Mouse (Mus musculus): ENCODE measurements at regions not wholly inside any gene's neighbourhood (a gene's known extent, or its start where the extent isn't known, plus 50 kb on each side); places are given as distances from the start of the nearest gene placed in this dataset.
A peak's percentile ranks its signal among the peaks of the same experiment; 100 is the strongest.

- no peak for DNase-seq
Measured at GRCm38 (mm10) chr15:97188545-97188944, 58.4 kb upstream of the Pced1b start.

DNA sequence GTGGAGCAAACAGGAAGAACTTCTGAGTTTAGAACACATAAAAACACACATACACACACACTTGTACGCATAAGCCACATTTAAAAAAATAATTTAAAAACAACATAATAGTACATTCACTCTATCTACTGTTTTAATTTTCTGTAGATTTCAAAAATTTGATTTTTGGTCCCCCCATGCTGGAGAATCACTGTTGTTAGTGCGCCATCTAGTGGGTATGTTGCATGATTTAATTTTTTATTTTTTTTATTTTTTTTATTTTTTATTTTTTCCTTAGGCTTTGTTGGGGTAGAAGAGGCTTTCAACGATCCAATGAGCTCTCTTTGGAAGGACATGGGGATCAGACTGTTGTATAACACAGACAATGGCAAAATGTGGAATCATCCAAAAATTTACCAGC is 59.1 kb upstream of the Pced1b start:
- DNase-seq, result no peak

DNA sequence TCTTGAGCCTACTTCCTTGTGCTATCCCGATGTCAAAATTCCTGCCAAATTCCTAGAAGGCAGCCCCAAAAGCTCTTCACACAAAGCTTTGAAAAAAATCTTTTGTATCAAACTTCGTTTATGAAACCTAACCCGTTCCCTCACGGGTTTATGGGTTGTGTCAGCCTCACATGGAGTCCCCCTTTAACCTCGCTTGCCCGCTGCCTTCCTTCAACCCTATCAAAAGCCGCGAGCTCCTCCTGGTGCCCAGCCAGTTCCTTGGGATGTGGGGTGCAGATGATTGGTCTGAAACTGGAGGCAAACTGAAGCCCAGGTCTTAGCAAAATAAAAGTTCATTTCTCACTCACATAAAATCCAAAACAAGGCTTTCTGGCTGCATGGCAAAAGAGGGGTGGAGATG is 60.9 kb upstream of the Pced1b start:
- no peak for DNase-seq

DNA sequence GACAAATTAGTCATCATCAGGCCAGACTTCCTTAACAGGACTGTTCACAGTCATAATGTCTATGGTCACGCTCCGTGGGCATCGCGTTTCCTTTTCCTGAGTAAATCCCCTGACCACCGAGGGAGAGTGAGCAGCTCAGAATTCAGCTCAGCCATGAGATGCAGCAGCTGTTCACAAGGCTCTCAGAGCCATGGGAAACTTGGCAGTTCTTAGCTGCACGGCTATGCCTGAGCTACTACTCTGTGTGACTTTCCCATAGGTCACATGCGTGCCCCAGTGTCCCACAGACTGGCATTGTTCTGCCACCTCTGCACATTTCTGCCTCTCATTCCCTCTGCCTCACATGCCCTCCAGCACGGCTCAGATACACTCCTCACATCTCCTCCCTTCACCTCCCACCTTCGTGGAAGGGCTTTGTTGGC is 64.3 kb upstream of the Pced1b start:
- DNase-seq, result no peak

DNA sequence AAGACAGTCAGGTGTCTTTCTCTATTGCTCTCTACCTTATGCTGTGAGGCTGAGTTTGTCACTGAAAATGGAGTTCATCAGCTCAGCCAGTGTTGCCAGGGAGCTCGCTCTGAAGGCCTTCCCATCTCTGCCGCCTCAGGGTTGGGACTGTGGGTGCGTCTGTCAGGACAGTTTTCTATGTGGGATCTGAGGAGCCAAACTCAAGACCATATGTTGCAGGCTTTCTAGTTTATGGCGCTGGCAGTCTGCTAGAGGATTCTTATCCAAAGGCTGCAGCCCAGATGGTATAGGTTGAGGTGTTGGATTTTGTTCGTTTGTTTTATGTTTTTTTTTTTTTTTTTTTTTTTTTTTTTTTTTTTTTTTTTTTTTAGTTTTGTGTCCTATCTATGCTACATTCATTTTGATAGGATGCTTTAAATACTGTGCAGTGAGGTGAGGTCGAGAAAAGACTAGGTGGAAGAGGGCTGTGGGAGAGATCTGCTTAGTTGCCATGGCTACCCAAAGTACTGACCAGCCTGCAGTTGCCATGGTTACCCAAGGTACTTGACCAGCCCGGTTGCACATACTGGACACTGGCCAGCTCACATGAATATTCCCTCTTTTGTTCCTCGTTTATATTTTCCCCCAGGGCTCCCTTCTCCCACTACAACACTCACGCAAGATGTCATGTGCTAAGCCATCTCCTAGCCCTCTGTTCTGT is 65.8 kb upstream of the Pced1b start:
- no peak for DNase-seq

DNA sequence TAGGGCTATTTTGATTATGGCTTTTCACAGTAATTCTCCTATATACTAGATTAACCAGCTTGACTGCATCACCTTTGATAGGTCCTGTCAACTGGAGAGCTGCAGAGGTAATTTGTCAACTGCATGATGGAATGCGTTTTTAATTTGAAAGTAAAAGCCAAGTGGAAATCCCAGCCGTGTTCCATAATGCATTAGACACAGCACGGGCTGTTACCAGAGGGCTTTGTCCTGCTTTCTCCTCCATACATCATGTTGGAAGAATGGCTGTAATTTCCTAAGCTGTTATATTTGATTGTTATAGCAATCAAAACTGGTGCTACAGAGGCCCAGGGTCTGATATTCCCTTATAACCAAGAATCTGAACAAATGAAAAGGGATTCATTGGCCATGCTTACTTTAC is 68.6 kb upstream of the Pced1b start:
- no peak for DNase-seq

- DNase-seq, result no peak
Measured at GRCm38 (mm10) chr15:97177806-97178205, 69.1 kb upstream of the Pced1b start.

- peak; percentile 45 for DNase-seq
Measured at GRCm38 (mm10) chr15:97174989-97175388, 71.9 kb upstream of the Pced1b start.

GRCm38 (mm10) chr15:97173233-97173632 is 73.7 kb upstream of the Pced1b start:
- DNase-seq, result no peak

GRCm38 (mm10) chr15:97170074-97170473 is 76.8 kb upstream of the Pced1b start:
- no peak for DNase-seq

DNA sequence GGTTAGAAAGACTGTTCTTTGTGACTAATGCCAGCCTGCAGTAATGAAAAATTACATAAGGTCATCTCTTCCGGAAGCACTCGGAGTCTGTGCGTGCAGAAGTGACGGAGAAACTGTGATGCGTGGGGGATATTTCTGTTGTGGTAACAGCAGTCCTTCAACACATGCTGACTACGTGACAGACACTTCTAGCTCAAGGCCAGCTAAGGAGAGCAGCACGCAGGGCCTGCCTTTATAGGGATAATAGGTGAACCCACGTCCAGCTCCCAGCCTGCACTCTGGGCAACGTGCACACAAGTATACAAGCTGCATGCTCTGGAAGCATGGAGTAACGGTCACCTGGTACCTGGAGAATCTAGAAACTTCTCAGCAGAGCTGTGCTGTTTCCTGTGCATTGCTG is 77.5 kb upstream of the Pced1b start:
- DNase-seq, result no peak

DNA sequence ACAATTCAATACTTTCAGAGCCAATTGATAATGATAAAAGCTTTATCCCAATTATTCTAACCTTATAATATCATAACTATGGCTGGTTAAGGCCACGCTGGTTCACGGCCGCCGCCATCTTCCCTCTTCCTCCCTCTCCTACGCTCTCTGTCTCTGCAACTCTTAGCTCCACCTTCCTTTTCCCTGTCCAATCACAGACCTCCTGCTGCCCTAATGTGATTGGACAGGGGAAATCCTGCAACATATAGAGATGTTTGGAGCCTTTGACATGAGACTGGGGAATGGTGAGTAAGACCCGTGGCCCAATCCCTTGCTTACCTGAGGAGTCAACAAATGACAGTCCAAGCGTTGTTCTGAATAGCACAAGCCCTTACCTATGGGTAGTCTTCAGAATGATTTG is 79.8 kb upstream of the Pced1b start:
- no peak for DNase-seq

GRCm38 (mm10) chr15:97164616-97165015 is 82.3 kb upstream of the Pced1b start:
- DNase-seq, result peak; percentile 15

DNA sequence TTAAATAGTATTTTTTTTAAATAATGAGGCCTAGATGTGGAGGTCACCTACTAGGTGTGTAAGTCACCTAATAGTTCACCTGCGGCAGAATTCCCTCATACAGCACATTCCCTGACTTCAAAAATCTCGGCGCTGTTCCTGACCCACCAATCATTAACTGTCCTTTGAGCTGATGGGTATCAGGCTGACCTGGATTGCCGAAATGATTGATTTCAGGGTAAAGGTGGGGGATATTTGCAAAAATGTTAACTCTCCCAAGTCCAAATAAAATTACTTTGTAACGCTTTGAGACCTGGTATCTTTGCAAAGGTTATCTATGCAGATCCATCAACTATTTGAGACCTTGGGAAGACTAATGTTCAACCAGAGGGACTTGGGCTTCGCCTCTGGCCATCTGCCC is 82.9 kb upstream of the Pced1b start:
- no peak for DNase-seq

- DNase-seq, result no peak
Measured at GRCm38 (mm10) chr15:97163090-97163489, 83.8 kb upstream of the Pced1b start.

GRCm38 (mm10) chr15:97162305-97162704 is 84.6 kb upstream of the Pced1b start:
- no peak for DNase-seq

GRCm38 (mm10) chr15:97161530-97161929 is 85.4 kb upstream of the Pced1b start:
- no peak for DNase-seq

GRCm38 (mm10) chr15:97152354-97152753 is 94.6 kb upstream of the Pced1b start:
- no peak for DNase-seq

DNA sequence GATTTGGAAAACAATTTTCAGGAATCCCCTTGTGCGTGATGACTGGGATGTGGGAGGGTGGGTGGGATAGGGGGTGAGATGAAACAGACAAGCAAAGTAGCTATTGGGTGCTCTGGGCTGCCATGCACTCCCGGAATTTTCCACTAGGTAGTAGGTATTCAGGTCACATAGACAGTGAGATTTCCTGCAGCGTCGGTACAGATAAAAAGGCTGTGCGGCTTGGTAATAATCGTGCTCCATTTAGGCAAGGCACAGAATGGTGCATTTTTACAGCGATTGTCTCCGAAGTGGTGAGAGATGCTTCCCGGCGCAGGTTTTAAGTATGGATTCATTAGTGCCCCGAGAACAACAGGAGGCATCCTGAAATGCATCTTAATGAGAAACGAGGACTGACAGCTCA is 95.1 kb upstream of the Pced1b start:
- no peak for DNase-seq

GRCm38 (mm10) chr15:97150983-97151735 is 95.4 kb upstream of the Slc38a4 start:
- no peak for DNase-seq

DNA sequence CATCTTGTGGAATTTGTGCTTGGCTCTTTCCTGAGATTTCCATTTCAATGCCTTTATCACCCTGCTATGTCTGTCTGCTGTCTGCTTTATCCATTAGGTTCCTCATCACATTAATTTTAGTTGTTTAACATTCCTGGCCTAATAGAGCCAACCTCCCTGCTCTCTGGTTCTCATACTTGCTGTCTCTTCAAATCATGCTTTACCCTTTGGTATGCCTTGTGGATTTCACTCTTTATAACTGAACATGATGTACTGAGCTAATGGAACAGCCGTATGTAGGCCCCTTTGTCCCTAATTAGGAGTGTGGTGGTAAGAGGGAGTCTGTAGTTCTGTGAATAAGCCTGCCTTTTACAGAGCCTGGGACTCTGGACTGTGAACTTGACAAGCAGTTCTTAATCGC is 86.2 kb upstream of the Slc38a4 start:
- no peak for DNase-seq

DNA sequence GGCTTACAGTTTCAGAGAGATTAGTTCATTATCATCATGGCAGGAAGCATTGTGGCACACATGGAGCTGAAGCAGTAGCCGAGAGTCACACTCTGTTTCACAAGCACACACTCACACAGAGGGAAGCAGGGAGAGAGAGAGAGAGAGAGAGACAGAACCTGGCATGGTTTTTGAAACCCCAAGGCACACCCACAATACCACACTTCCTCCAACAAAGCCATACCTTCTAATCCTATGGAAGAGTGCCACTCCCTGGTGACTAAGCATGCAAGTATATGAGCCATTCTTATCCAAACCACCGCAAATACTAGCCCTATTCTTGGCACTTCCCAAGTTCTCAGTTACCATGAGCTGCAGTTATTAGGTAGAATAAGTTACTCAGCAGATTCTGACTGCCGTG is 82.5 kb upstream of the Slc38a4 start:
- DNase-seq, result no peak

GRCm38 (mm10) chr15:97135291-97135690 is 79.5 kb upstream of the Slc38a4 start:
- DNase-seq, result peak; percentile 60

GRCm38 (mm10) chr15:97127771-97128170 is 72.0 kb upstream of the Slc38a4 start:
- no peak for DNase-seq

All from kidney, adult 9 months (tissue).